Mouse (Mus musculus) Muller cell, postnatal 12 days (primary cell): Measurements from ENCODE around the gene Rara.
A peak's percentile ranks its signal among the peaks of the same experiment; 100 is the strongest.
"Not testable (repeated sequence)": the region's sequence is repeated elsewhere in the genome, so short reads cannot be mapped to it uniquely, and the experiment has no call there.

Experiments used
- DNase-seq: peaks from one replicate; pipeline ENCODE4 v3.0.0-alpha.2; 2015; ENCODE audit errors: inconsistent ontology term

Gene Rara

DNA sequence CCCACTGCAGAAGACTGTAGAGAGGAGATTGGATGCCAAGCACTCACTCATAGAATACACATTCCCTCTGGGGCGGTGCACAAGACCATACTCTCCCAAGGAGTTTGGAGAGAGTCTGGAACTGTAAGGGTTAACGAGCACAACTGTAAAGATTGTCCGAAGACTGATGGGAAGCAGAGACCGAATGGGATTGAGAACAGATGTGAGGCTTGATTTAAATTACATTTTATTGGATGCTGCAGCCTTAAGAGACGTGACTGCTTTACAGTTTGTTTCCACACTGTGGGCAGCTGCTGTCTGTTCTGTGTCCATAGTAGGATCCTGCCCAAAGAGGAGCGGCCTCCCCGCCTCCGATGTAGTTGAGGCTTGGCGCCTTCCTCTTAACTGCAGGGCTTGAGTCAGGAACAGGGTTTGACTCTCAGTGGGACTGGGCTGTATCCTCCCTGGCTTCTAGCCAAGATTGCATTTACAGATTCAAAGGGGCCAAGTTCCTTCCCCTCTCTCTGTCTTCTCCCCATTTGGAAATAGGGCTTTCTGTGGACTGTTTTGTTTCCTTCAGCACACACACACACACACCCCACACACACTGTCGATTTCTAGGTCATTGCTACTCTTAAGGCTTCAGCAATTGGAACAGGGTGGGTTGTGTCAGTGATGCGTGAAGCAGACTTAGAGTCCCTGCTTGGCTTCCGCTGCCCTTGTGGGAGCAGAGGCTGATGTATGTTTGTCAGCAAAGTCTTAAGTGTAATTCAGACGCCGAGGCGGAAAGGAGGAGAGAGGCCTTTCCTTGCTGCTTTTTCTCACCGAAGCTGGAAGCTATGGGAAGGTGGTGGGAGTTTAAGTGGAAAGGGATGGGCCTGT is 4.5 kb upstream of the Rara start:
- not testable (repeated sequence) for DNase-seq

- DNase-seq = no peak
These were observed 2.9 kb upstream of the Rara start for GRCm38 (mm10) chr11:98924633-98925175.

DNA sequence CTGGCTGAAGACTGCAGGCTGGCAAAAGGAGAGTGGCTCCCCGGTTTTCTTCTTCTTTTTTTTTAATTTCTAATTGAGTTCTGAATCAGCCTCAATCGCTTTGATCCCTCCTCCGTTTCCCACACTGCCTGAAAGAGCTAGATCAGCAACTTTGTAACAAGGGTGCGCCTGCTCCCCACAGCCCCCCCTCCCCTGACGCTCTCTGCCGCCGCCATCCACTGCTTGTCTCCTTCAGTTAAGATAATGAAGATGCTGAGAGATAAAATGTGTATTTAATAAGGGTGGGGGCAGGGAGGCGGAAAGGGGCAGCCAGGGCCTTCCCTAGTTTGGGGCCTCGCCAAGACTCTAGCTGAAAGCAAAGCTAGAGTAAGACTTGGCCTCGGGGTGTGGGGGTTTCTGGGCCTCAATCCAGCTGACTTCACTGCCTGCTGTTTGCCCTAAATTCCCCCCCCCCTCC is 2.3 kb upstream of the Rara start:
- peak; percentile 88 for DNase-seq

DNA sequence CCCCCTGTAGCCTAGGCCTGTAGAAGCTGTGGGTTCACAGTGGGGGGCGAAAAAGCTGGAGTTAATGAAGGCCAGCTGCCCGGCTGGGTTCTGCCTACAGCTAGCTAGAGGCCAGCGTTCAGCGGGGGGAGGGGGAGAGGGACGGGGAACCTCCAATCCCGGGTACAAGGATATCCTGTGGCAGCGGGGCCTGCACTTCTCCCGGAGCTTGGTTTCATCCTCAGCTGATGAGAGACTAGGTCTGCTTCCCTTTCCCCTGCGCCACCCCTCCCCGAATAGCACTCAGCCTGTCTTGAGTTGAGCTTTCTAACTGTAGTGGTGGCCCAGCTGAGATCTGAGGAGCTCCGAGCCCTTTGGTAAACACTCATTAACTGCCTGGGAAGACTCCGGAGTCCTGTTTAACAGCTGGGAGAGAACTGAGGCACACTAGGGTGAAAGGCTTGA is 1.7 kb upstream of the Rara start:
- DNase-seq = peak; percentile 72

- DNase-seq = no peak
These were observed 1.1 kb upstream of the Rara start for GRCm38 (mm10) chr11:98926553-98926952.

GRCm38 (mm10) chr11:98928186-98928893 is 722 bp downstream of the Rara start:
- DNase-seq = no peak

- DNase-seq = peak; percentile 89
These were observed 1.9 kb downstream of the Rara start for GRCm38 (mm10) chr11:98929503-98929902.

GRCm38 (mm10) chr11:98930127-98930601 is 2.5 kb downstream of the Rara start:
- DNase-seq = peak; percentile 61

DNA sequence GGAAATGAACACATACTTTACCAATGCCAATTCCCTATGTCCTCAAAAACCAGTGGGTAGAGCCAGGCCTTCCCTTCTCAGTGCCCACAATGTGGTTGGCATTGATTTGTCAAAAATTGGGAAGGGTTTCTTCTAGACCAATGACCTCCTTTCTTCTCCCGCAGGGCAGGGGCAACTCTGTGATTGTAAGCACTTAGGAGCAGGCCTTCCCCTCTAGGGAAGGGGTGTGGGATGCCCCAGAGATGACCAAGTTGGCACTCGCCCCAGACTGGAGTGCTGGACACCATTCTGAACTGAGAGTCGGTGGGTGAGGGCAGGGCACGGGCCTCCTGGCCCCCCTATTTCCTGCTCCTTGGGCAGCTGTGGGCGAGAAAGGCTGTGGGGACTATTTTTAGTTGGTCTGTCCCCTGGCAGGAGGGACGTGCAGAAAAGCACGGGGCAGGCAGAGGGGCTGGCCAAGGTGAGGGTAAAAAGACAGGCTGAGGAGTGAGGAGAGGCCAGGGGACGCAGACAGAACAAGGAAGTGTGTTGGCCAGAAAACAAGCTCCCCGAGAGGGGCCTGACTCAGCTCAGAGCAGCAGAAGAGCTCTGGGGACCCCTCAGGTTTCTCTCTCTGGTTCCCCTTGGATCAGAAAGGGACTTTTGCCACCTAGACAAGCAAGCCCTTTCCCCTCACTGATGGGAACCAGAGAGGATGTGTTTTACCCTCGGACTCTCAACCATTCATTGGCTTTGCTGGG is 3.3 kb downstream of the Rara start:
- DNase-seq = peak; percentile 82

DNA sequence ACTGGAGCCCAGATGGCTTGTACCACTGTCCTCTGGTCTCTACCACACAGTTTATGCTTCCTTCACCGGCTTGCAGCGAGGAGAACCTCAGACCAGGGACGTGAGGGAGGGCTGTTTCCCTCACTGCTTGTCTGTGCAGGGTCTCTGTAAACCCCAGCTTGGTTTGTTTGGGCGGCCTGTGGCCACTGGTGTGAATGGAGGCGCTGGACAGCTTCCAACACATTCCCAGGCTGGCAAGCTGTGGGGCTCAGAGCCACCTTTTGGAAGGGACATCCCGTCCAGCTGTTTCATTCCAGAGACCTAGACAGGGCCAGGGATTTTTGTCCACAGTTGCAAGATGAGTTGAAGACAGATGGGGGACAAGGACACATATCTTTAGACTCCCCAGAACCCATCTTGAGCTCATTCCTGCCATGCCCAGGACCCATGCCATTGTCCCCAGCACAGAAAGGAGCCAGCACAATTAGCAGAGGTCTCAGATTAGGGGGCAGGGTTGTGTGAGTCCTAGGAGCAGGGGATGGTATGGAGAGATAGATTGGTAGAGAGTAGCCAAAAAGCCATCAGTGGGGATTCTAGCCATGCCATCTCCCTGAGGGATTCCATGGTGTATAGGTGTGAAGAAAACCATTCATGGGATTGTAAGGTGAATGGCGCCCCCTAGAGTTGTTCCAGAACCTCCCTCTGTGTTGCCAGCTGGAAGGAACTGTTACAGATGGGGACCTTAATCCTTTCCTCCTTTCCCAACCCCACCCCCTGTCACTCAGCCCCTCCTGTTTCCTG is 4.1 kb downstream of the Rara start:
- peak; percentile 73 for DNase-seq

GRCm38 (mm10) chr11:98932293-98933091 is 4.9 kb downstream of the Rara start:
- DNase-seq = no peak

GRCm38 (mm10) chr11:98933151-98933550 is 5.5 kb downstream of the Rara start:
- peak; percentile 94 for DNase-seq

DNA sequence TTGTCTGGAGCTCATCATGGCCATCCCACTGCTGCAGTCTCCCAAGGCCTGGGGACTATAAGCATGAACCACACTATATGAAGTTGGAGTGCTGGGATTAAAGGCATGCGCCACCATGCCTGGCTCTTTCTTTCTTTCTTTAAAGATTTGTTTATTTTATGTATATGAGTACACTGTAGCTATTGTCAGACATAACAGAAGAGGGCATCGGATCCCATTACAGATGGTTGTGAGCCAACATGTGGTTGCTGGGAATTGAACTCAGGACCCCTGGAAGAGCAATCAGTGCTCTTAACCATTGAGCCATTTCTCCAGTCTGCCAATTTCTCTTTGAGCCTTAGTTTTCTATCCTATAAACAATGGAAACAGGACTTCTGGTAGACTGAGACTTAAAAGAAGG is 6.2 kb downstream of the Rara start:
- DNase-seq = not testable (repeated sequence)

DNA sequence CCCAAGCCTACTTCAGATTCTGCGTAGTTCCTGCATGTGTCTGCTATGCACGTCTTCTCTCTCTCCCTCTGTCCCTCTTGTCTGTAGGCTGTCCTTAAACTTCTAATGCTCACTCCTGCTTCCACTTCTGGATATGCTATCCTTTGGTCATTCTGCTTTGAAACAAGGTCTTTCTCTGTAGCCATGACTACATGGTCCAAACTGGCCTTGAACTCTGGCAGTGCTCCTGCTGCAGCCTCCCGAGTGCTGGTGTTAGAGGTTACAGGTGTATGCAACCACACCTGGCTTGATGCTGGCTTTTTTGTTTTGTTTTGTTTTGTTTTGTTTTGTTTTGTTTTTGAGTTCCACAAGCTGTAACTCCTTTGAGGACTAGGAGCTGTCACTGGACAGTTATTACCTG is 6.7 kb downstream of the Rara start:
- DNase-seq = no peak

DNA sequence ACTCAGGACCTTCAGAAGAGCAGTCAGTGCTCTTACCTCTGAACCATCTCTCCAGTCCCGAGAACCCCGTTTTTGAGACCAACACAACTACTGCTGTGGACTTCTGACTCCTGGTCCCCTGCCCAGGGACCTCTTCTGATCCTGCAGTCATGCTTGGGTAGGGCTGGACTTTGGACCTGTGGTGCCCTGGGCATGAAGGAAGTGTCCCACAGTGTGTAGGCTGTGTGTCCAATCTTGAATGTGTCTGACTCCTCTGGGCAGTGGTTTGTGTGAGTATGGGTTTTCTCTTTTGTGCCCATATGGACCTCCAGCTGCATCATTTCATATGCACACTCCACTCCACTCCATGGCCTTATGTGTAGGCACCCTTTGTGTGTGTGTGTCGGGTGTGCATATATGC is 7.5 kb downstream of the Rara start:
- DNase-seq = no peak

GRCm38 (mm10) chr11:98936170-98936569 is 8.6 kb downstream of the Rara start:
- peak; percentile 71 for DNase-seq

- DNase-seq = no peak
These were observed 9.2 kb downstream of the Rara start for GRCm38 (mm10) chr11:98936606-98937409.

GRCm38 (mm10) chr11:98937410-98937913 is 9.8 kb downstream of the Rara start:
- peak; percentile 95 for DNase-seq
